Mouse (Mus musculus): ENCODE data around the gene Smtn. TPM values are rescaled to one million over a fixed set of nuclear protein-coding genes. Genes with fewer than 3 reads are reported as not detected.

Gene Smtn
- total RNA-seq (2021), result 10 to 100 TPM; 43.8 to 52.3 TPM
- long read RNA-seq, experiment 1, transcript Smtn-202 (21 exons, 3,335 nt), result major isoform, 30 of 56 reads
- long read RNA-seq, experiment 1, partial matches to known transcripts, result 17 of 56 reads
- long read RNA-seq, experiment 1, other reads (novel, unspliced or antisense), result 8 of 56 reads
- long read RNA-seq, experiment 2, partial matches to known transcripts, result 16 of 19 reads
- long read RNA-seq, experiment 2, other reads (novel, unspliced or antisense), result 1 of 19 reads

DNA sequence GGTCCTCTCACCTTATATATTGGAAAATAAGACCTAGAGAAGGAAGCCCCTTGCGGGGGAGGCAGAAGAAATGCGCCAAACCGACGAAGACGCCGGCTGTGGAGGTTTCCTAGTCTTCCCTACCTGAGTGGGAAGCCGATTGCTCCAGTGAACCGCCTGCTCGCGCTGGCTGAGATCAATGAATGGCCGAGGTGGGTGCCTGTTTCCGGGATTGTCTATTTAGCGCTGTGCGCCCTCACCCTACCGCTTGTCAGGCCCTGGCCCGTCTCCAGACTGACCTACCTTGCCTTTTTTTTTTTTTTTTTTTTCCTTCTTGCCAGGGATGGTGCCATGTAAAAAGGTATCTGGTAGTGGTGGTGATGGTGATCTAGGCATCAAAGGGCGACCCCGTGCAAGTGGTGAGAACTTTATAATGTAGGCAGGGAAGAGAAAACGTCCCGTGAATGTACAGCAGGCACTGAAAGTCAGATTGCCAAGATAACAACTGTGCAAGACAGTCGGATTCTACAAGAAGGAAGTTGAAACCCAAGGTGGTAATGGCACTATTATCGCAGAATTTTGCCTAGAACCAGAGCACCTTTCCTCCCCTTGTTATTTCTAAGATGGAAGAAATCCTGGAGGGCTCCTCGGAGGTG, at the start of gene Smtn:
Gene Smtn, minus strand, starts transcription at position 162 of the 635 bp plus-strand sequence.
- DNase-seq (ENCODE audit: low spot score in 2 of 2), result no peak

DNA sequence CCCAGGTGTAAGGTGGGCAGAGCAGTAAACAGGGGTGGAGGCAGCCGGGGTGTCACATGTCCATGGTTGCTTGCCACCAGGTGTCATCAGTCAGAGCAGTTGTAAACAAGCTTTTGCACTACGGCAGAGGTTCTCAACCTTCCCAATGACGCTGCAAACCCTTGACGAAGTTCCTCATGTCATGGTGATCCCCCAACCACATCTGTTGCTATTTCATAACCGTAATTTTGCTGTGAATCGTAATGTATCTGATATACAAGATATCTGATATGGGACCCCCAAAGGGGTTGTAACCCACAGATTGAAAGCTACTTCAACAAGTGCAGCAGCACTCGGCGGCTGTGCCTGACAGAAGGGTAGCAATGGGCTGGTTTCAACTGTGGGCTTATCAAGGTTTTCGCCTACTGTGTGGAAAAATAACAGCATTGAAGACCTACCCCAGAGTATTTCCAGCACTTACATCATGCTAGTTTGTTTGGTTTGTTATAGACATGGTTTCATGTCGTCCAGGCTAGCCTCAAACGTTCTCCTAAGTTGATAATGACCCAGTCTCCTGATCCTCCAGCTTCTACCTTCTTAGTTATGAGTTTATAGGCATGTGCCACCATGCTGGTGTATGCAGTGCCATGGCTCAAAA, 47.7 kb upstream of the Smtn start:
- no peak for DNase-seq (ENCODE audit: low spot score in 2 of 2)

DNA sequence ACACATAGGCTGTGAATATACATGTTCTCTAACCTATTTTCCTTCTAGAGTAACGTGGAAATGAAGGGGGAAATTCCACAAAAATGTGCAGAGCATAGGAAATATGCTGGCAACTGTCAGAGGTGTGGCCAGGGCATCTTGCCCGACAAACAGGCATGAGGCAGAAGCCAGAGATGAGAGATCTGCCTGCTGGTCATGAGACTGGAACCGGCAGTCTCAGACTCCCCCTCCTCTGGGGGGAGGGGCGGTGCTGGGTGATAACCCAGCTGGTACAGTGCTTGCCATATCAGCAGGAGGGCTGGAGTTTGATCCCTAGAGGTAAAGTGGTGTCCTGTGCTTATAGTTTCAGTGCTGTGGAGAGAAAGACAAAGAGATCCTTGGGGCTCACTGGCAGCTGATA, 46.9 kb upstream of the Smtn start:
- DNase-seq (ENCODE audit: low spot score in 2 of 2), result no peak

DNA sequence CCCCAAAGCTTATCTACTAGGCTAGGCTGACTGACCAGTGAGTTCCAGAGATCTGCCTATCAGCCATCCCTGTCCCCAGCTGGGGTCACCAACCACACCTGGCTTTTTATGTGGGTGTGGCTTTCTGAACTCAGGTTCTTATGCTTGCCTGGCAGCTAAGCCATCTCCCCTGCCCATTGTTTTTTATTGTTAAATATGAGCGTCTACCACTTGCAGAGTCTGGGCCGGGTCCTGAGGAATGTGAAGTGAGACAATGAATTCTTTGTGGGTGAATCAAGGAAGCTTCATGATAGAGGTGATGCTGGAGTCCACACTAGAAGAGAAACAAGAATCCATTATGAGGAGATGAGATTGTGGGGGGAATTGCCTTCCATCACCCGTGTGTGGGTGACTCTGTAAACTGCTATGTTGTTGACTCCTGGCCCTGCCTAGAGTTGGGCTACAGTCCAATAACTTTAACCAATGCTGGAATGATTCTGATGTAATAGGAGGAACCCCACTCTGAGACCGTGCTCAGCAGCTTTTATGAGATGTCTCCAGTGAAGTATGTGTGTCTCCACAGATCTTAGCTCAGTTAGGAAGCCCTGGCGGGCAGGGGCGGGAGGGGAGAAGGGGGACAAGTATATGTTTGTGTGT, 45.7 kb upstream of the Smtn start:
- no peak for DNase-seq (ENCODE audit: low spot score in 2 of 2)

DNA sequence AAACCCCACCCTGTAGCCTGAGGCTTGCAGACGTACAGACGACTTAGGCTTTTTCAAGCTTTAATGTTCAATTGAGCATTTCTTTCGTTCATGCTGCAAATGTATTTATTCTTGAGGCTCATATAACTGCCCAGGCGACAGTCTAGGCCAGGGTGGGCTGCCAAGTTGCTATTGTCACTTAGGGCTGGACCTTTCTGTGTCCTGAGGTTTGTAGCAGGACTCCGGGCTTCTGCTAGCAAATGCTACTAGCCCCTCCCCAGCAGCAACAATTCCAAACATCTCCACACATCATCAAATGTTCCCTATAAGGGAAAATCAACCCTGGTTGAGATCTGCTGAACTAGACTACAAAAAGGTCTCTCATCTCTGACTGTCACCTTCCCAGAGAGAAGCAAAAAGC, 42.7 kb upstream of the Smtn start:
- DNase-seq (ENCODE audit: low spot score in 2 of 2), result no peak

DNA sequence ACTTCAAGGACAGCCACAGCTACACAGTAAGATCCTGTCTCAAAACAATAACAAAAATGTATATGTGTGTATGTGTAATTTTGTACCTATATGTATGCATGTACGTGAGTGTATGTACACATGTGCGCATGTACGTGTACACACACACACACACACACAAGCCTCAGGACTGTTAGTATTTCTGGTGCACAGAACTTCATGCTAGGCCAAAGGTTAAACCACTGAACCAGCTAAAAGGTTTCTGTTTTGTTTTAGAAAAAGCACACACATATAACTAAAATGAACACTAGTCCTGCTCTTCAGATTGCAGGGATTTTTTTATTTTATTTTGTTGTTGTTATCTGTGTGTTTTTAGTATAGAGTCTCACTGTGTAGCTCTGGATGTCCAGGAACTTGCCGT, 41.5 kb upstream of the Smtn start:
- DNase-seq (ENCODE audit: low spot score in 2 of 2), result no peak

DNA sequence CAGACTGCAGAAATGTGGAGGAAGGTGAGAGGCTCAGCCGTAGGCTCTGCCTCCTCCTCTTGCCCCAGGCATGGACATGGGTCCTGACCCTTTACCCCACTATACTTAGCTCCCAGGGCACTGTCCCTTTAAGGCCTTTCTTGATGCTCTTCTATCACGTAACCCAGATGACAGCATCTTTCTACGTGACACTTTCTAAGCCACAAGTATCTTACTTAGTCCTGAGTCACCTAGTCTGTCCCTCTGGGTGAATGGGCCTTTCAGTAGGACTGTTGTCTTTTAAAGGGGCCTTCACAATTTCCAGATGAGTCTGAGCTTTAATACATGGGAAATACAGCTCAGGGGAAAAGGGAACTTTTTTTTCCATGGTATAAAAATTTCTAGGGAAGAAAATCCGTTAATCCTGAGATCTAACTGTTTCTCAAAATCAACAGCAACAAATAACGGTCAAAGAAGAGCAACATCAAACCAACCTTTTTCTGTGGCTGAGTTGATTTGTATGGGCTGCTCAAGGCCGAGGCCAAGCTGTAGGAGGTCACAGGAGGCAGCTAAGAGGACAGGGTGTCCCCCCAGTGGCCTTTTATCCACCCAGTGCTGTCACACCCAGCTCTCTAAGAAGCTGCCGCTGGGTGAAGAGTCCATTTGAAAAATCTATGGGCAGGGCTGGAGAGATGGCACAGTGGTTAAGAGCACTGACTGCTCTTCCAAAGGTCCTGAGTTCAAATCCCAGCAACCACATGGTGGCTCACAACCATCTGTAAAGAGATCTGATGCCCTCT, 40.1 kb upstream of the Smtn start:
- DNase-seq (ENCODE audit: low spot score in 2 of 2), result peak; percentile 33 to 52

DNA sequence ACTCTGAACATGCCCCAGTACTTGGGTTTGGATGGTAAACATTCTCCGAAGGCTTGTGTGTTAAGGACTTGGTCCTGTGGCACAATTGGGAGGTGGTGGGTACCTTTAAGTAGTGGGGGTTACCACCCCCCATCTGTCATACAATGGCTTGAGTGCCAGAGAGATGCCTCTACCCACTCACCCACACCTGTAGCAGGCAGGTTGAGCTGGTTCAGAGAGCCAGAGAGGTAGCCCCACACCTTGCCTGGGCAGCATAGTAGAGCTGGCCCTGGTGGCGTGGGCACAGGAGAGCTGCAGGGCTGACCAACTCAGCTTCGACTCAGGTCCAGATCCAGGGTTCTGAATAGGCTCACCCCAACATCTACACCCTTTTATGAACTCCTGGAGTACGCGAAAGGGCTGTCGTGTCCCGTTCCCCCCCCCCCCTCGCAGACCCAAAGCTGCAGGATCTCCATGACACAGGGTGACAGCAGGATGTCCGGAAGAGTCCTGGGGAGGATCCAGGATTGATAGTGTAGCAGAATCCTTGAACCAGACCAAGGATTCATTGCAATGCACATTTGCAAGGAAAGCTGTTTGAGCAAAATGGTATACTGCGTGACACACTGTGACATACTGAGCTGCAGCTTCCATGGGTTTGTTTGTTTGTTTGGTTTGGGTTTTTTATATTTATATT, 37.8 kb upstream of the Smtn start:
- no peak for DNase-seq (ENCODE audit: low spot score in 2 of 2)

DNA sequence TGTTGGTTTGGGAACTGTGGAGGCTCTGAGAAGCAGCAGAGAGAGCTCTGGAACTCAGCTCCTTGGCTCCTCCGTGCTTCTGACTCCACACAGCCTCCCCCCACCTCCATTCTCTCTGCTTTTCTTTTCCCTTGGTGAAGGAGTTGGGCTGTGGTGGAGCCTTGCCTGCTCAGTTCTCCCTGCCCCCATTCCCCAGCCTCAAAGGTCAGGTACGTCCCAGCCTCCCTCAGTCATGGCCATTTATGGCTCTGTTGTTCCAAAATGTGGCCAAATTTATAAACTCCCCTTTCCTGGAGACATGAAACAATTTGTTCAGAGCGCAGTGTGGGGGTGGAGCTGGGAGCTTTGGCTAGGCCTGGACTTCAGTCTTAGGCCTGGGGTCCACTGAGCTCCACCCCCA, 34.8 kb upstream of the Smtn start:
- DNase-seq (ENCODE audit: low spot score in 2 of 2), result peak in 1 of 2 experiments; percentile 36

DNA sequence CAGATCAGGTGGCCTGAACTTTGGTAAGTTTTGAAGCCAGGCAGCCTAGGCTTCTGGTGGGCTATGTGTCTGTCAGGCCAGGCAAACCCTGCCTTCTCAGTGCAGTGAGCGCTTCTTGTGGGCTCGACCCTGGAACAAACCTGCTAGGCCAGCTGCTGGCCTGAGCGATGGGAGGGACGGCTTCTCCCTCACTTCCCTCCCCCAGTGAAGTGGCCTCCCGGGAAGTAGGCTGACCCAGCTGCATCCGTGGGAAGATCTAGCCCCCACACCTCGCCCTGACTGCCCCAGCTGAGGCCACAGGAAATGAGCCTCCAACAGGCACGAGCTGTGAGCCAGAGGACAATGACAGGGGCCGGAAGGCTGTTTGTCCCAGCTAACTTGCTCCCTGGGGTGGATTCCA, 32.7 kb upstream of the Smtn start:
- DNase-seq (ENCODE audit: low spot score in 2 of 2), result peak in 1 of 2 experiments; percentile 40

DNA sequence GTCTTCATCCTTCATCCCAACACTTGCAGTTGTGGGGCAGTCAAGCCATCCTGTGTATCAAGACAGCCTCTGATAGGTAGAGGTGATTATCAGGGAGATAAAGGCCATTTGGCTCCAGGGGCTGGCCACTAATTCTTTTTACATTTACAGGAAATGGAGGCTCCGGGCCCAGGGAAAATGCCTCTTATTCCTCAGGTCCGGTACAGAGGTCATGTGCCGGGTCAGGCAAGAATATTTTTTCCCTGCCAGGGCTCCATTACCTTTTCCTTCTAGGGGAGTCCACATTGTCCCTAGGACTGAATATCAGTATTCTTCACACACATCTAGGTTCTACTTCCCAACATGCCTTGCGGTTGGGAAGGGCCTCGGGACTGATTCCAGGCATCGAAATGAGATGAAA, 31.8 kb upstream of the Smtn start:
- no peak for DNase-seq (ENCODE audit: low spot score in 2 of 2)

DNA sequence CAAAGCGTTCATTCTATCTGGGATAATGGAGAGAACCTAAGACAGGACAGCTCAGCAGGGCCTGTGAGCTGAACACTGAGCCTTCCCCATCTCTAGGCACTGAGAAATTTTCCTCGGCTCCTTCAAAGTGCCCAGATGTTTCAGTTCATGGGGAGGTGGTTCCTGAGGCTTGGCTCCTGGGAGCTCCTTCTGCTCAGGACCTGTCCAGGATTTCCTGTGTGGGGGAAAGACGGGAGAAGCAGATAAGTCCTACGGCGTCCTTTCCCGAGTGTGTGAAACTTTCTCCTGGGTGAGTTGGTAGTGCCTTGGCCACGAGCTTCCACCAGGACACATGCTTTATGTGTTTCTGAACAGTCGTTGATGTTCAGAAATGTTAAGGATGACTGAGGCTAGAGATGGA, 29.9 kb upstream of the Smtn start:
- no peak for DNase-seq (ENCODE audit: low spot score in 2 of 2)

DNA sequence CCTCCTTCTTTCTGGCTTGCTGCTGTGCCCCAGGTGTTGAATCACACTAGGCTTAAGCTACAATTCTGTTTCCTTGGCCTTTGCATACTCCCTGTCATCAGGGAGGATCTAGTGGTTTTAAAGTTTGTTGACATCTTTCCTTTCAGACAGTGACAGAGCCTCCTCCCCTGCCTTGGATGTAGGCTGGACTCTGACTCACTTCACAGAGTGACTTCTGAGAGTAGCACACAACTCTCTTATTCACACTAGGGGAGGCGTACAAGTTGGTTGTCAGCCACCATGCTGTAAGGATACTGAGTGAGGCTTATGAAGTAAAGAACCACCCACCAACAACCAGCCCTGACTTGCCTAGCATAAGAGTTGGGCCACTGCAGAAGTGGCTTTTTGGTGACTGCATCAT, 27.5 kb upstream of the Smtn start:
- DNase-seq (ENCODE audit: low spot score in 2 of 2), result no peak

DNA sequence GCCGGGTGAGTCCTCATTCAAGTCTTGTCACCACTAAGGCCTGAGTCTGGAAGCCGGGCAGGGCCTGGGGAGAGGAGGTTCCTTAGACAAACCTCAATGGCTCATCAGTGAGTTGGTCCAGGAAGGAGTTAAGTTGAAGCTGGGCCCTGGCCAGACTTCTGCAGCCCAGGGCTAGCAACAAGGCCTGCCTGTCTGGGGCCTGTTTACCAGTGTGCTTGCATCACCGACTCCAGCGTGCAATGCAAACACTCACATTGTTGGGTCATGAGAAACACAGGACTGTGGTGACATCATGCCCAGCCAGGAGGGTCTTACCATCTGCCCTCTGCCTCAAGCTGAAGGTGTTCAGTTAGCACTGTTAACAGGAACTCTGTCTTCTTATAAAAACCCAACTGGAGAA, 25.6 kb upstream of the Smtn start:
- no peak for DNase-seq (ENCODE audit: low spot score in 2 of 2)

DNA sequence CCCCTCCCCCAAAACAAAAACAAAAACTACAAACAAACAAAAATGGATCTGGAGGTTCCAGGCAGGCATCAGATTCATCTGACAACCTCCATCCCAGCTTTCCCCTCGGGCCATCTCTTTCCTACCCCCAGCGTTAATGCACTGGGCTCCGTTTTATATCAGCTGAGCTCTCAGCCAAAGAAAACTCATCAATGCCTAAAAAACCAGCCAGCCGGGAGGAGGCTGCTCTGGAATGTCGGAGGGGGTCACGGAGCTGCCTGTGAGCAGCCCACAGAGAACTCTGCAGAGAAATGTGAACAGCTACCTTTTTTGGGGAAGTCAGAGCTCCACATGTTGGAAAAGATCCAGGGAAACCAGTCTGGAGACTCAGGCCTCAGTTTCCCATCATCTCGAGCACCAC, 24.0 kb upstream of the Smtn start:
- DNase-seq (ENCODE audit: low spot score in 2 of 2), result no peak

DNA sequence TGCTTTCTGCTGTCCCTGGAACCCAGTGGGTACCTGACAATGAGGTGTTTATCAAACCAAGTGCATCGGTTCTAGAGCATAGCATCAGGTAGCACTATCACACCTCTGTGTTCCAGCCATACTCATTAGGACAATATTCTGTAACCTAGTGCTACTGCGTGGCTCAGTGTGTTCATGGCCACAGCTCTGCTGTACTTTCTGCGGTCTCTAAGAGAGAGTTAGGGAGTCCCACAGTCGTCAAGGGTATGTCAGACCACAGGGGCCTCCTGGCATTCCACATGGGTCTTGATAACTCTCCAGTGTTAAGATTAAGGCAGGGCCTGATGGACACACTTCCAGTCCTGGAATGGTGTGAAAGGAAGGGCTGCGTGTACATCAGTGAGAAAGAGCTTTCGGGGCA, 23.4 kb upstream of the Smtn start:
- DNase-seq (ENCODE audit: low spot score in 2 of 2), result no peak

DNA sequence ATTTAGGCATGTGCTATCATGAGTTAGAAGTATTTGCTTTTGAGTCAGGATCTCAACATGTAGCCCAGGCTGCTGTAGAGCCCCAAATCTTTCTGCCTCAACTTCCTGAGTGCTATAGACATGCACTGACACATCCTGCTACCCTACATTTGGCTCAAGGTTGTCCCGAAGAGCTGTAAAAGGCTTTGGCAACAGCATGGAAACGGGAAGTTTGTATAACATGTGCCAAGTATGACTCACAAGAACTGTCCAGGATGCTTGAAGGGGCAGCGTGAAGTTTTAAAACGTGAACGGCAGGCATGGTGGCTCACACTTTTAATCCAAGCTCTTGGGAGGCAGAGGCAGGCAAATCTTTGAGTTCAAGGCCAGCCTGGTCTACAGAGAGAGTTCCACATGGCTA, 19.8 kb upstream of the Smtn start:
- no peak for DNase-seq (ENCODE audit: low spot score in 2 of 2)

DNA sequence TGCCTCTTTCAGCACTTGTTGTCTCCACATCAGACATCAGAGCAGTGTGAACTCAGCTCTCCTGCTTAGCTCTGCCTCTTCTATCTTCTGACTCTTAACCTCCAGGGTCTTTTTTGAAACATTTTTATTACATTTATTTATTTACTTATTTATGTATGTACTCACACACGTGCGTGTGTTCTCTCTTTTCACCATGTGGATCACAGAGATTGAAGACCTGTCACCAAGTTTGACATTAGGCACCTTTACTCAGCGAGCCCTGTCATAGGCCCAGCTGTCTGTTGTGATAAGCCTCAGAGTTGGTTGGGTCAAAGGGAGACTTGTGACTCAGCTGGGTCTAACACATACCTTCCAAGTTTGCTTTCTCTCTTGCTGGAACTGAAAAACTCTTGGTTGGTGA, 17.4 kb upstream of the Smtn start:
- no peak for DNase-seq (ENCODE audit: low spot score in 2 of 2)

DNA sequence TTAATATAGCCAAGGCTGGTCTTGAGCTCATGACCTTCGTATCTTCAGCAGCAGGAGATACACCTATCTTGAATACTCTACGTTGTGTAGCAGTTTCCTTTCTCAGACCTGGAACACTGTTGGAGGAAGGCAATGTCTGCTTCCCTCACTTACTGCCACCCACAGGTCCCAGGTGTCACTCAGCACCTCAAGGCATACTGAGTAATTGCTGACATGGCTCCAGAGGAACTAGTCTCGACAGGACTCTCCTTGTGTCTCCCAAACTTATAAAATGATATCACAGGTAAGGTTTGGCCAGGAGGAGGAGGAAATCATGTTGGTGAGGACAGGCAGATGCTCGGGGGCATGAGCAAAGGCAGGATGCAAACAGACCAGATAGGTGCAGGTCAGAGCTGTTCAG, 14.6 kb upstream of the Smtn start:
- no peak for DNase-seq (ENCODE audit: low spot score in 2 of 2)

DNA sequence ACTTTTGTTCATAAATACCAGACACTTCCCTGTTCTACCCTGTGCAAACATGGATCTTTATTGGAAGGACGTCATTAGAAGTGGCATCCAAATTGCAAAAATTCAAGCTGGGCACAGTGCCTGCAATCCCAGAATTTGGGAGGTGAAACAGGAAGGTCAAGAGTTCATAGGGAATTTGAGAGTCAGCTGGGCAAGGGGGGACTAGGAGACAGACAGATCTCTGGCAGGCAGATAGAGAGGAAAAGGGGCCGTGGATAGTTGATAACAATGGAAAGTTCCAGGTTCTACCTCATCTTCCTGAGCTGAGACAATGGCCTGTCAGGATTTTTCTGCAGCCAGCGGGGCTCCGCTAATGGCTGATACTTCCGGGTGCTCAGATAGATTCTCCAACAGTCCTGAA, 9.4 kb upstream of the Smtn start:
- no peak for DNase-seq (ENCODE audit: low spot score in 2 of 2)
